Mouse (Mus musculus) v-Abl transformed pro-B cells (cell line): ENCODE results near the gene Nup210l.

Experiments
- in situ Hi-C, 2 experiments: fragments of 400-800 bp; cut with MboI; formaldehyde crosslinking; loops; one replicate each; pipeline ENCODE4 v1.15.1; 2025; ENCODE audit not compliant: unreplicated experiment in 2 of 2

The Nup210l gene

DNA sequence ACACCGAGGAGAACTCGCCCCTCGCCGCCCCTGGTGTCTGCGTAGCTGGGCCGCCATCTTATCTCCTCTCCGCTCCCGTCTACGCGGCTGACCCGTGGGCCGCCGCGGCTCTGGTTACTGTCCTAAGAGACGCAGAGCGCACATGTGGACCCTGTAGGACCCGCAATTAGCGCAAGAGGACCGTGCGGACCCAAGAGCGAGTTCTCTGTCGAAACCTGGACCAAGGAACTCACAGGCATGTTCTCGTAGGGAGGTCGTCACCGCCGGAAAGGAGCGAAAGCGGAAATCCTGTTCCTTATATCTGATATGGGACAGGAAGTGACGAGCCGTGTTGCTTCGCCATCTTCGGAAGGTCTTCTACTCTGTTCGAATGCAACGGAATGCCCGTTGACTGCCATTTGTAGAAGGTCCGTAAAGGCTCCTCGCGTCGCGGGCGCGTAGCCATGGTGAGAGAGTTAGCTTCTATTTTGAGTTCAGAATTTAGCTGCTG lies 109.5 kb downstream of the Nup210l start, which contains the start of the genes Rps27 and Rab13:
Gene Rps27, minus strand, starts transcription at position 275 of the 490 bp plus-strand sequence.
Gene Rab13, plus strand, starts transcription at position 319 of the 490 bp plus-strand sequence.
- in situ Hi-C loops, result loop anchor here in 1 of 2 experiments (25.0 kb wide), 1 partner anchor 399 kb away; the partner anchor contains the start of genes Gm42674, S100a4, S100a5 and S100a6

DNA sequence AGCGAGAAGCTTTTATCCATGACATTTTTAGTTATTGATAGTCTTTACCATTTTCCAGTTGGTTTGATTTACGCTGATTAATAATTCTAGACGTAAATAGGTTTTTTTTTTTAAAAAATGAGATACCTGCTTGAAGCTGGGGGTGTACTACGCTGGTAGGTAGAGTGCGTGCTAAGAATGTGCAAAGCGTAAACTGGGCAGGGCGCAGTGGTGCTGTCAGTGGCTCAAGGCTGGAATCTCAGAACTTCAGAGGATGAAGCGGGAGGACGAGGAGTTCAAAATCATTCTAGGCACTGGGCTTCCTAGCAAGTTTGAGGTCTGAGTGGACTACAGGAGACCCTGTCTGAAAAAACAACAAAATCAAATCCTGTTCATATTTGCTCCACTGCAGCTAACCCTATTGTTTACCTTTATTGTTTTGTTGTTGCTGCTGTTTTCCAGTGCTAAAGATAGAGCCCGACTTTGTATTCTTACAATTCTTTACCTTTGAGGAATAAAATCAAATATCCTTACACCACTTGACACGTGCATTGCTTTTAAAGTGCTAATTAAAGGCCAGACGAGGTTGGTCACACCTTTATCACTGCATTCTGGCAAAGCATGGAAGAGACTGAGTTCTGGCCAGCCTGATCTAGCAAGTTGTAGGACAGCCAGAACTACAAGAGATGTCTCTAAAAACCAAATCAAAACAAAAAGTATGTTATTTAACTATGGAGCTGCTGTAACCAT lies 110.2 kb downstream of the Nup210l start:
- in situ Hi-C loops, result loop anchor here in 1 of 2 experiments (25.0 kb wide), 1 partner anchor 398 kb away; the partner anchor contains the start of genes Gm42674, S100a4, S100a5 and S100a6

DNA sequence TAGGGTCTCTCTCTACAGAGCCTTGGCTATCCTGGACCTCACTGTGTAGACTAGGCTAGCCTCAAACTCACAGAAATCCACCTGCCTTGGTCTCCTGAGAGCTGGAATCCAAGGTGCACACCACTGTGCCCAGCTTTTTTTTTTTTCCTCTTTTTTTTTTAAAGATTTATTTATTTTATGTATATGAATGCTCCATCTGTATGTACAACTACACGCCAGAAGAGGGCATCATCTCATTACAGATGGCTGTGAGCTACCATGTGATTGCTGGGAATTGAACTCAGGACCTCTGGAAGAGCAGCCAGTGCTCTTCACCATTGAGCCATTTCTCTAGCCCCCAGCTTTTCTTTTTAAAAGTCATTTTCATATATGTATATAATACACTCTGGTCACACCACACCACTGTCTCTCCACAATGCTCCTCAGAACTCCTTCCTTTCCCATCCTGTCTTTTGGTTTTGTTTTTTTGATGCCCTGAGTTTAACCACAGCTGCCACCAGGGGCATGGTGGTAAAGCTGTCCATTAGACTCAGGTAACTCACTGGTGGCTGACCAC lies 112.0 kb downstream of the Nup210l start:
- in situ Hi-C loops, result loop anchor here (5.0 to 25.0 kb wide), 2 partner anchors 251 to 396 kb away; partner anchors contain the start of genes Gm42674 (in 1 of the 2), Npr1 (in 1 of the 2), S100a4 (in 1 of the 2) and S100a5 (in 1 of the 2)

DNA sequence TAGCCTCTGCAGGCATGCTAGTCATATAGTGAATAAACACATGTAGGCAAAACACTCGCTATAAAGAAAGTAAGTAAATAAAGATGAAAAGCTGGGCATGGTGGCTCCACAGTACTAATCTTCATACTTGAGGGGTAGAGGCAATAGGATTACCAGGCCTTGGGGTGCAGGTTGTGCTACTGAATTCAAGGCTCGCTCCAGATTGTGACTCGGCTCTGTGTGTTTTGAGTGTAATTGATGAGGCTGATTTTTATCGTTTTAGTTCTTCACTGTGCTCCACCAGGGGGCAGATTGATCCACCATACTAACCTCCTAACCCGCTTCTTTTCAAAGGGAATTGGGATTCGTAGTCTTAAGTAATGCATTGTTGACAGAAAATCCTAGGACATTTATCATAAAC lies 116.2 kb downstream of the Nup210l start:
- in situ Hi-C loops, result loop anchor here (5.0 to 25.0 kb wide), 4 partner anchors 152 to 425 kb away; partner anchors contain the start of genes S100a6 (in 2 of the 2), Gm42674 (in 1 of the 2), S100a4 (in 1 of the 2) and S100a5 (in 1 of the 2)

DNA sequence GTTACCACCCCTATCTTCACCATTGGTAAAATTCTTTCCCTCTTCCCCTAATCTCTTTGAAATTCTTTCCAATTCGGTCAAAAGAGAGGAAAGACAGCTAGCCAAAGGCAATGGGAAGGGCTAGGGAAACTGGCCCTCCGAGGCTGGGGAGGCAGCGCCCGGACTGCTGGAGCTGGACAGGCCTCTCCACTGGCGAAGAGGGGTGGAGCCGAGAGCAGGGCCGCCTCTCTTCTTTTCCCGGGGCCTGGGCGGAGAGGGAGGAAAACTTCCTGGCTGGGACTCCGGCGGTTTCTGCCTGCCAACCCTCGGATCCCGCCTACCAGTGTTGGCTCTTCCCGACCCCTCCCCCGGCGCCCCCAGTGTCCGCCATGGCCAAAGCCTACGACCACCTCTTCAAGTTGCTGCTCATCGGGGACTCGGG lies 116.6 kb downstream of the Nup210l start:
- in situ Hi-C loops, result loop anchor here (5.0 to 25.0 kb wide), 4 partner anchors 152 to 424 kb away; partner anchors contain the start of genes S100a6 (in 2 of the 2), Gm42674 (in 1 of the 2), S100a4 (in 1 of the 2) and S100a5 (in 1 of the 2)

DNA sequence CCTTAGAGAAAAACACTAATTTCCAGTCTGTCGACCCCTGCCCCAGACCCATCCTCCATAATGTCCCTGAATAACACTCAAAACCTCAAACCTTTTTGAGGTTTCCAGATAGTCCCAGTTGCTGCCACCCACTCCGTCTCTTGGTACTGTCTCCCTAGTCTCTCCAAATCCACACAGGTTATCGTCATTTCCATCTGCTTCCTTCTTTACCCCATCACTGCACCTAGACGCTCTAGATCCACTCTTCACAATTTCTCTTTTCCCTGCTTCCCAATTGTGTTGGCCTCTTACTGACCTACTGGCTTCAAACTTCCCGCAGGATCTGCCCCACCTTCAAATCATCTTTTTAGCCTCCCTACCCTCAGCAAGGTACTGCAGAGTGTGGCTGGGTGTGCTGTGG lies 117.2 kb downstream of the Nup210l start:
- in situ Hi-C loops, result loop anchor here (5.0 to 25.0 kb wide), 4 partner anchors 151 to 424 kb away; partner anchors contain the start of genes S100a6 (in 2 of the 2), Gm42674 (in 1 of the 2), S100a4 (in 1 of the 2) and S100a5 (in 1 of the 2)

DNA sequence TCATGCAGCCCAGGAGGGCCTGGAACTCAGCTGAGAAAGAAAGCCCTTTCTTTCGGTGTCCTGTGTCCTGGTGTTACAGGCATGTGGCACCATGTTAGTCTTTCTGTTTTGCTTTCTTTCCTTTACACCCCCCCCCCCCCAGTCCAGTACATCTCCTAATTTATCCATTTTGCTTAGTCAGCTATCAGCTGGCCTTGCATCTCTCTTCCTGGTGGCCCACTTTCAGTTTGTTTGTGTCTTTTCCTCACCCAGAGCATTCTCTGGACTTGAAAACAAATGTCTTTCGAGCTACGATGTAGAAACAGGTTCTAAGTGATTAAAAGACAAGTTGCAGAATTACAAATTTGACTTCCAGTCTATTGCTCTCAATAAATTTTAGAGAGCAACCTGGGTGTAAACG lies 118.5 kb downstream of the Nup210l start:
- in situ Hi-C loops, result loop anchor here (5.0 to 25.0 kb wide), 4 partner anchors 150 to 422 kb away; partner anchors contain the start of genes S100a6 (in 2 of the 2), Gm42674 (in 1 of the 2), S100a4 (in 1 of the 2) and S100a5 (in 1 of the 2)

DNA sequence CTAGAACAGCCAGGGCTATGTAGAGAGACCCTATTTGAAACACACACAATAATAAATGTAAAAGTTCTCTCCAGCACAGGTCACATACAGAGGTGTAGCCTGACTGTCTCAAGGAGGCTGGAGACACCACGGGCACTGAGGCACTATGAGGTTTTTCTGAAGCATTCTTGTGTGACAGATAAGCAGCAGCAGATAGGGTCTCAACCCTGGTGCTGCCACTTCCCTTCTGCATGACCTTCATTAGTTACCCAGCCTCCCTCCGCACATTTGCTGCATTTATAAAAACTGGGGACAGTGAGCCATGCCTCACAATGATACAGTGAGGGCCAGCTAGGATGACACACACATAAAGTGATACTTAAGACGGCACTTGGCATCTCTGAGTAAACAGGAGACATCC lies 119.0 kb downstream of the Nup210l start:
- in situ Hi-C loops, result loop anchor here (5.0 to 25.0 kb wide), 4 partner anchors 149 to 422 kb away; partner anchors contain the start of genes S100a6 (in 2 of the 2), Gm42674 (in 1 of the 2), S100a4 (in 1 of the 2) and S100a5 (in 1 of the 2)

DNA sequence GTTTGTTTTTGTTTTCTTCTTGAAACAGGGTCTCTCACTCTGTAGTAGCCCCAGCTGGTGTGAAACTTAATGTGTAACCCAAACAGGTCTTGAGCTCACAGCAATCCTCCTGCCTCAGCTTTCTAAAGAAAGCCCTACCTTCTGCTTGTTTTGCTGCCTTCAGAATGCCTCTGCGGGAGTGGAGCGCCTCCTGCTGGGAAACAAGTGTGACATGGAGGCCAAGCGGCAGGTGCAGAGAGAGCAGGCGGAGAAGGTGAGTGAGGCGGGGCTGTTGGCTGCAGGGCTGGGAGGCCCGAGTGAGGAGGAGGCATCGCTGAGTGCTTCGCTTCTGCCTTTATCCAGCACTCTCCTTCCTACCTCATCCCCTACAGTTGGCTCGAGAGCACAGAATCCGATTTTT lies 120.4 kb downstream of the Nup210l start:
- in situ Hi-C loops, result loop anchor here (5.0 to 25.0 kb wide), 4 partner anchors 148 to 420 kb away; partner anchors contain the start of genes S100a6 (in 2 of the 2), Gm42674 (in 1 of the 2), S100a4 (in 1 of the 2) and S100a5 (in 1 of the 2)

DNA sequence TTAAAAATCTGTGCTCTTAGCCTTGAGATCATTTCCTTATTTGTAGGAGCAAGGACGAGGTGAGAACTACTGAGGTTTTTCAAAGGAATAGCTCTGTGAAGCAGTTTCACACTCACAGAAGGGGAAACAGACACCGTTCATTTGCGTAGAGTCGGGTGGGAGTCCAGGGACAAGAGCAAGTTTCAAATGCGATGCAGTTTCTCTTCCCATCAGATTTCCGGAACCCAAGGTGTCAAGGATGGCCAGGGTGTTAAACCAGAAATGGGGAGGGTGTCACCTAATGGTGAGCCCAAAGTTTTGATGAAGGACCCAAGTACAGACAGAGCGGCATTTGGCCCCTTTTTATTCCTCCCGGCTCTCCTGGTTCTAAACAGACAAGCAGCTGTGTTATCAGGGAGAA lies 127.1 kb downstream of the Nup210l start:
- in situ Hi-C loops, result no loop called here

DNA sequence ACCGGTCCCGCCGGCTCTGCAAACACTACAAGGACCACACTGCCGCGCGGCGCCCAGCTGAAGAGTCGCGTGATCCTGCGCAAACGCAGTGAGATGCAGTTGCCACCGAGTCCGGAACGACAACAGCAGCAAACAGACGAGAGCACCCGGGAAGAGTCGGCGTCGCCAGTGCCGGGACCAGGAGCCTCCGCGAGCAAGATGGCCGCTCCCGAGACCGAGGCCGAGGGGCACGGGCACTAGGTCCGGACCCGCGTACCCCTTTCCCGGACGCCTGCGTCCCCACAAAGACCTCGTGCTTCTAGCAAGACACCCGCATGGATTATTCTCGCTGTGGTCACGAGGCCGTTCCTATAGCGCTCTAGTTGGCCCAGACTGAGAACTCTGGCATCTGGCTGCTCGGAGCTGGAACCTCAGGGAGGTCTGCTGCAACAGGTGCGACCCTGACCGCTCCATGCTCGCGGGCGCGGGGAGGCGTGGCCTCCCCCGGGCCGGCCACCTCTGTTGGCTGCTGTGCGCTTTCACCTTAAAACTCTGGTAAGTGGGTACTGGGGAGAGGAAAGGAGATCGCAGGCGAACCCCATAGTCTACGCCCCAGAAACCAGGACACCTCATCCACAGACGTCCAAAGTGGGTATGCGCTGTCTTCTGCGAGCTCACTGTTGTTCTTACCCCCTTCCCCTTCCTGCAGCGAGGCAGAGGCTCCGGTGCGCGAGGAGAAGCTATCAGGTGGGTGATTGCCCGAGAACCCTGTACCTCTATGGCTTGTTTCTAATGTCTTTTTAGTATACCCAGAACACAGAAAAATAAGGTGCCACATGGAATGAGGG lies 127.8 kb downstream of the Nup210l start, which contains the start of gene Jtb:
Gene Jtb, plus strand, starts transcription at position 91 of the 827 bp plus-strand sequence.
- in situ Hi-C loops, result no loop called here

DNA sequence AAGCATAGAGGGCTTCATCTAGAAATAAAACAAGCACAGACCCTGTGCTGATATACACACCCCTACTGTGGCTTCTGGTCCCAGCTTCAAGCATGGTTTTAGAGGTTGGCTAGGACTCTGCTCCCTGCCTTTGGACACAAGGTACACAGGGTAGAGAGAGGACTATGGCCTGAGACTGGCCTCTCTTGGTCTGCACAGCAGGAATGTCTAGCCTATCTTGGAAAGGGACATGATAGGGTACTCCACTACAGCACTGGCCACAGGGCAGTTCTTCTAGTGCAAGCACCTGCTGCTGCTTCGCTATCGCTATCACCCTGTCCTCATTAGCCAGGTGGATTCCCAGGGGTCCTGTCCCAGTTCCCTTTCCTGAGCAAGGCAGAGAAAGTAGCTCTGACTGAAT lies 137.3 kb downstream of the Nup210l start:
- in situ Hi-C loops, result no loop called here

DNA sequence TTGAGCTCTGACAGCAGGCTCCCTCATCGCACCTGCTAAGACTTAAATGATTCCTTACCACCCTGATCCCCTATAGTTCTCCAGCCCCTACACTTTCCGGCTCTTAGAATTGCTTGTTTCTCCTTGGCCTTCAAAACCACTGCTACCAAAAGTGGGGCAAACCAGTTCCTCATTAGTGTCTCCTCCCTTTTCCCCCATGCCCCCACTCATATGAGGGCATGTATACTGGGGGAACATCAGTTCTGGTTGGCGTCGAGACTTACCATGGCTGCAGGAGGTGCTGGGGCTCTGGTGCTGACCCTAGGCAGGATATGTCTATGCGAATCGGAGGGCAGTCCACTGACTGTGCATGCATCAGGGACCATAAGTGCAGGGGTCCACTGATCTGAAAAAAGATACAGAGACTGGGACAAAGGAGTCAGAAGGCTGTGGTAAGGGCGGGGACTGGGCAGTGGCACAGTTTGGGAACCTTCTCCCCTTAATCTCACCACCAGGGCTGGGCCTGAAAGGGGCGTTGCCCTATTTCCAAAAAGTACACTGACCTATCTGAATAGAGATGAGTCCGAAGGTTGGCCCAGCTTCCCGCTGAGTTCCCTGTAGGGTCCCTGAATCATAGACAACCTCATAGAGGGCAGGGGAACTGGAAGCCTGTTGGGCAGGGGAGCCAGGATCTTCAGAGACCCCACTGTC lies 137.9 kb downstream of the Nup210l start:
- in situ Hi-C loops, result no loop called here

DNA sequence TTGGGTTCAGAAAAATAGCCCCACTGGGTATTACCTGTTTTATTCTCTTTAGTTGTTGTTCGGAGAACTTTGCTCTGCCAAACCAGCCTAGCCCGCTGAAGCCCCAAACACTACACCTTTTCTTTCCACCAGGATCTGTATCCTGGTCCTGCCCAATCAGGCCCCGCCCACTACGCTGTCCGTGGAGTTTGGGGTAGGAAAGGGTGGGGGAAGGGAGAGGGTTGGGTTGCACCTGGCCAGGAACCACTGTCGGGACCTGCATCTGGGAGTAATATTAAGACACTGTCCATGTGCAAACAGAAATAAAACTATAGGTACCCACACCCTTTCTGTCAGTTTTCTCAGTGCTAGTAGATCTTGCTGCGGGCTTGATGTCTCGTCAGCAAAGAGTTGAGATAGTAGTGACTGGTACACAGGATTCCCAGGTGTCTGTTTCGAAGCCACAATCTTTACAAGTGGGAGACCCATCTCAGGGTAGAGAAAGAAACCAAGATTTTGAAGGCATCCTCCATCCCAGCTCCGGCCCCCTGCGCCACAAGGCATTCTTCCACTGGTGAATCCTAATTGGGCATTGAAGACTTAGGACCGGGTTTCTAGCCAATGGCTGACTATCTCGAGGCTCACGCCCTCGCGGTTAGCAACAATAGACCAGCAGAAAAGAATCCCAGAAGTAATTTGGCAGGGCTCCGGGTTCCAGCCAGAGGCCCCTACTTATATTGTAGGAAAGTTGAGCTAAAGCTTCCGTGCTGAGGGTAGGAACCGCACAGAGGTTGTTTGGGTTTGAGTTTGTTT lies 139.2 kb downstream of the Nup210l start, which contains the start of gene Creb3l4:
Gene Creb3l4, minus strand, starts transcription at position 529 of the 792 bp plus-strand sequence.
- in situ Hi-C loops, result no loop called here

DNA sequence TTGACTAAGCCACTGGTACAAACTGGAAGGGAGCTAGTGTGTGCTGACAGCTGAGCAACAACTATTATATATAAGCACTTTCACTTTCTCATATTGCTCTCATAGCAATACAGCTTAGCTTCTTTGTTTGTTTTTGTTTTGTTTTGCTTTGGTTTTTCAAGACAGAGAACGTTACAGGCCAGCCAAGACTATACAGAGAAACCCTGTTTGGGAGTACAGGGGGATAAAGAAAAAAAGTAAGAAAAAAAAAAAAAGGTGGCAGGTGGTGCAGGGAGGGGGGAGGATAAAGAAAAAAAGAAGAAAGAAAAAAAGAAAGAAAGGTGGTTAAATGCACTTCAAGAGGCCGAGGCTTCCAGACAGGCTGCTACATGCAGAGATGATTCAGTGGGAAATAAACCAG lies 141.5 kb downstream of the Nup210l start:
- in situ Hi-C loops, result no loop called here

DNA sequence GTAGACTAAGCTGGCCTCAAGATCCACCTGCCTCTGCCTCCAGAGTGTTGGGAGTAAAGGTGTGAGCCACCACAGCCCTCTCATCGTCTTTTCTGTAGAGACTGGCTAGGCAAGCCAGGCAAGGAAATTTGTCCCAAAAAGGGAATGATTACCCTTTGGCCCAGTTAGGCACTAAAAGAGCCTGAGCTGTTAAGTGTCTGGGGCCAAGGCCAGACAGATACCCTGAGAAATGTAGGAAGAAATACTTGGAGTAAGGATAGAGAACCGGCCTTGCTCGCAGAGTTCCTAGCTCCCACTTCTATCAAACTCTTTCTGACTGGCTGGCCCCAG lies 143.7 kb downstream of the Nup210l start:
- in situ Hi-C loops, result no loop called here

DNA sequence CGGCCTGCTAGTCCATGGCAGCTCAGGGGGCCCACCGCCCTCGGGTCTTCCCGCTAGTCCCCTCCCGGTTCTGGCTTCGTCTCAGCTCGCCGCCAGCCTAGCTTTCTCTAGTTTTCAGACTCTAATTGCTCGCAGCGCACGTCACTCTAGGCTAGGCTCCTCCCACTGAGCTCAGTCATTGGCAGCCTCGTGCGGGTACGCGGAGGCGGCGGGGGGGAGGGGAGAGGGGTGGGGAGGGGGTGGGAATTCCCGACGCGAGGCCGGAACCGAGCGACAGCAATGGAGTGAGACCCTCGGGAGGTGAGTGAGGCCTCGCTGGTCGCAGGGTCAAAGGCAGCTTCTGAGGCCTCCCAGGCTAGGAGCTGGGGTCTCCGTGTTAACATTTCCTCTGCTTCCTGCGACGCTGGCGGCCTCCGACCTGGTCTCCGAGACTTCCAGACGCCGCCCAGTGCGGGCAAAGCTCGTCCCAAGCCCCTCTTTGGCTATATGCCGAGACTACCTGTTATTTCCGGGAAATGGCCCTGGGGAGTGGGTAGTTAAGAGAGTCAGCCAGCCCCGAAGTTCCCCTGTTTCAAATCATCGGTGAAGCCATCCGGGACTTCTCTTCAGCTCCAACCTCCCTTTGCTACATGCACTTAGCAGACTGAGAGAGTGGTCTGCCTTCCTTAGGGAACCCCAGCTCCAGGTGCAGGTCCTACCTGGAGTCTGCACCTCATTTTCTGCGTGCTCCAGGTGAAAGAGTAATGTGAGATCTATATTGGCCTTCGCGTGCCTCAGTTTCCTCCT lies 144.2 kb downstream of the Nup210l start, which contains the start of gene Slc39a1:
Gene Slc39a1, plus strand, starts transcription at position 213 of the 786 bp plus-strand sequence.
- in situ Hi-C loops, result no loop called here
